In genomic region chr11:18408071-18408752, GRCm38 (mm10) we compare ENCODE assay signal across 17 mouse cellular contexts.
DNase-seq lines count a peak whose midpoint lies in the region; ATAC-seq lines count a peak whose summit lies in the region.
"Had no signal": no experiment of that assay in that cellular context is flagged by ENCODE, and none has a peak within 500 bp of the region (broad histone marks: within the 10 kb centered on the region; RNA-seq: fewer than 3 reads in every experiment).

No protein-coding gene starts in this region.

- no peaks in the 10 kb centered on the region for H3K4me1 ChIP-seq in forebrain, embryonic 11.5 days (replicated peaks; ENCODE audit: control insufficient read depth, insufficient read depth, low read length)
- H3K4me1 ChIP-seq: forebrain, embryonic 13.5 days; heart, embryonic 13.5 days; hindbrain, embryonic 13.5 days had no signal

- H3K36me3 ChIP-seq in forebrain, embryonic 11.5 days (ENCODE audit: control insufficient read depth, insufficient read depth, low read length), result no peaks in the 10 kb centered on the region
- H3K36me3 ChIP-seq: heart, embryonic 13.5 days; hindbrain, embryonic 13.5 days had no signal

- no peak for ATAC-seq in forebrain, embryonic 11.5 days (replicated peaks; ENCODE audit: low FRiP score)
- ATAC-seq: forebrain, embryonic 13.5 days; inflammation-experienced regulatory T-cells, adult 6 months had no signal

- no peak overlapping the region for H3K4me3 ChIP-seq in forebrain, embryonic 11.5 days (ENCODE audit: low read depth, low read length)
- H3K4me3 ChIP-seq: forebrain, embryonic 13.5 days; heart, embryonic 13.5 days; hindbrain, embryonic 13.5 days had no signal

- no peak overlapping the region for H3K9ac ChIP-seq in forebrain, embryonic 11.5 days (ENCODE audit: low read length)
- H3K9ac ChIP-seq: forebrain, embryonic 13.5 days; heart, embryonic 13.5 days; hindbrain, embryonic 13.5 days had no signal

- no peak overlapping the region for H3K4me2 ChIP-seq in forebrain, embryonic 11.5 days (ENCODE audit: low read depth, low read length, severe bottlenecking)
- H3K4me2 ChIP-seq: forebrain, embryonic 13.5 days; heart, embryonic 13.5 days; hindbrain, embryonic 13.5 days had no signal

- no peaks in the 10 kb centered on the region for H3K27me3 ChIP-seq in forebrain, embryonic 11.5 days (ENCODE audit: control insufficient read depth, insufficient read depth, low read length)
- H3K27me3 ChIP-seq: forebrain, embryonic 13.5 days; heart, embryonic 13.5 days; hindbrain, embryonic 13.5 days had no signal

- 77% methylated on average over 8 of the region's 8 CpGs for WGBS in forebrain, embryonic 11.5 days

- H3K9me3 ChIP-seq in forebrain, embryonic 11.5 days (ENCODE audit: control insufficient read depth, low read length), result no peaks in the 10 kb centered on the region
- H3K9me3 ChIP-seq: forebrain, embryonic 13.5 days; heart, embryonic 13.5 days; hindbrain, embryonic 13.5 days had no signal

- DNase-seq in kidney, adult 9 months, result peak; percentile 9
- no peak for DNase-seq in kidney, postnatal 4 days
- peak; percentile 27 for DNase-seq in embryo, embryonic 10.5 days (ENCODE audit: low spot score)
- DNase-seq in embryo, embryonic 11.5 days (ENCODE audit: low read depth, low spot score), result peak; percentile 5
- DNase-seq in lung, postnatal 14 days, result peak; percentile 9
- no peak for DNase-seq in MN1 (ENCODE audit: low spot score)
- no peak for DNase-seq in forebrain, embryonic 11.5 days (ENCODE audit: low spot score)
- DNase-seq: adrenal gland, postnatal 14 days; cerebellum, postnatal 14 days; heart, adult 11 months; left cerebral cortex, postnatal 4 days; right cerebral cortex, adult 18-20 months; thymus, postnatal 36 days had no signal

- H3K27ac ChIP-seq in forebrain, embryonic 11.5 days (ENCODE audit: low read depth, low read length), result no peak overlapping the region
- H3K27ac ChIP-seq: forebrain, embryonic 13.5 days; heart, embryonic 13.5 days; hindbrain, embryonic 13.5 days had no signal

Comparison
In these comparisons a context has a peak if more than half of its experiments do, and no peak if none do; other contexts are left out.
1. DNase-seq: peak in kidney, adult 9 months (single experiment), embryo, embryonic 10.5 days (single experiment), embryo, embryonic 11.5 days (single experiment) and lung, postnatal 14 days (single experiment); none in kidney, postnatal 4 days (0 of 2), MN1 (single experiment) and forebrain, embryonic 11.5 days (single experiment).